Mouse (Mus musculus): ENCODE data around the gene 4930578C19Rik. TPM values are rescaled to one million over a fixed set of nuclear protein-coding genes. Genes with fewer than 3 reads are reported as not detected.
"Not testable (repeated sequence)": the region's sequence is repeated elsewhere in the genome, so short reads cannot be mapped to it uniquely, and the experiment has no call there.

4930578C19Rik gene
- polyA plus RNA-seq, 1 experiment from 2014 or later = 0.50 TPM

GRCm38 (mm10) chrX:18396700-18397099 lies 64.5 kb downstream of the 4930578C19Rik start:
- 53% methylated on average over 2 of the region's 2 CpGs for WGBS
- TF ChIP-seq CTCF (IDR thresholded peaks at IDR 0.05; ENCODE audit: low read depth) = no peak
- no peak overlapping the region for H3K9ac ChIP-seq (ENCODE audit: low read depth, low read length)
- H3K9me3 ChIP-seq (ENCODE audit: control insufficient read depth) = no peaks in the 10 kb centered on the region
- H3K4me3 ChIP-seq (ENCODE audit: low read depth, low read length) = no peak overlapping the region
- peak; percentile 74 for ATAC-seq
- no peaks in the 10 kb centered on the region for H3K27me3 ChIP-seq (replicated peaks; ENCODE audit: control insufficient read depth, insufficient read depth, low read length)
- H3K4me1 ChIP-seq (replicated peaks; ENCODE audit: control insufficient read depth, insufficient read depth, low read length) = no peaks in the 10 kb centered on the region
- no peak overlapping the region for H3K4me2 ChIP-seq (replicated peaks; ENCODE audit: low read depth)
- no peak overlapping the region for H3K27ac ChIP-seq (ENCODE audit: low read depth, low read length)
- no peaks in the 10 kb centered on the region for H3K36me3 ChIP-seq (ENCODE audit: control insufficient read depth, insufficient read depth)

GRCm38 (mm10) chrX:18384181-18384580 lies 77.0 kb downstream of the 4930578C19Rik start:
- H3K4me3 ChIP-seq (ENCODE audit: low read depth, low read length); H3K9me3 ChIP-seq (ENCODE audit: control insufficient read depth); H3K27me3 ChIP-seq (replicated peaks; ENCODE audit: control insufficient read depth, insufficient read depth, low read length); H3K9ac ChIP-seq (ENCODE audit: low read depth, low read length); H3K27ac ChIP-seq (ENCODE audit: low read depth, low read length); H3K36me3 ChIP-seq (ENCODE audit: control insufficient read depth, insufficient read depth); H3K4me2 ChIP-seq (replicated peaks; ENCODE audit: low read depth); H3K4me1 ChIP-seq (replicated peaks; ENCODE audit: control insufficient read depth, insufficient read depth, low read length); ATAC-seq: not testable (repeated sequence)
- 70% methylated on average over 5 of the region's 5 CpGs for WGBS
